Mouse (Mus musculus) hindbrain, embryonic 12.5 days (tissue): ENCODE measurements at regions not wholly inside any gene's neighbourhood (a gene's known extent, or its start where the extent isn't known, plus 50 kb on each side); places are given as distances from the start of the nearest gene placed in this dataset.

Experiments used
- ATAC-seq: fragments of 200-750 bp; cut with Nextera tagmentation; 2 replicates; pipeline ENCODE4 v1.8.0; 2017; ENCODE audit warnings: moderate TSS enrichment; ENCODE audit not compliant: low FRiP score
- H3K27ac ChIP-seq: fragments of 300-500 bp; sonication (generic); 2 replicates; pipeline ENCODE4 v1.5.1; 2016; ENCODE audit warnings: mild to moderate bottlenecking
- H3K27me3 ChIP-seq: fragments of 300-500 bp; sonication (generic); 2 replicates; pipeline ENCODE4 v1.6.1; 2016; ENCODE audit warnings: mild to moderate bottlenecking
- H3K36me3 ChIP-seq: fragments of 300-500 bp; sonication (generic); 2 replicates; pipeline ENCODE4 v1.6.1; 2016; ENCODE audit warnings: mild to moderate bottlenecking
- H3K4me1 ChIP-seq: fragments of 300-500 bp; sonication (generic); 2 replicates; pipeline ENCODE4 v1.6.1; 2016
- H3K4me2 ChIP-seq: fragments of 300-500 bp; sonication (generic); replicated peaks from 2 replicates; pipeline ENCODE4 v1.6.1; 2016; ENCODE audit warnings: mild to moderate bottlenecking
- H3K4me3 ChIP-seq: fragments of 300-500 bp; sonication (generic); 2 replicates; pipeline ENCODE4 v1.5.1; 2016; ENCODE audit warnings: mild to moderate bottlenecking
- H3K9ac ChIP-seq: fragments of 300-500 bp; sonication (generic); 2 replicates; pipeline ENCODE4 v1.6.1; 2016; ENCODE audit warnings: mild to moderate bottlenecking, moderate library complexity
- H3K9me3 ChIP-seq: fragments of 300-500 bp; sonication (generic); replicated peaks from 2 replicates; pipeline ENCODE4 v1.6.1; 2016; ENCODE audit warnings: mild to moderate bottlenecking
- WGBS: fragments of 180-500 bp; shearing (Covaris S2); methylation state at CpG from one replicate; pipeline ENCODE4 v1.1.7; 2016; 5-methylcytosine and 5-hydroxymethylcytosine counted together

DNA sequence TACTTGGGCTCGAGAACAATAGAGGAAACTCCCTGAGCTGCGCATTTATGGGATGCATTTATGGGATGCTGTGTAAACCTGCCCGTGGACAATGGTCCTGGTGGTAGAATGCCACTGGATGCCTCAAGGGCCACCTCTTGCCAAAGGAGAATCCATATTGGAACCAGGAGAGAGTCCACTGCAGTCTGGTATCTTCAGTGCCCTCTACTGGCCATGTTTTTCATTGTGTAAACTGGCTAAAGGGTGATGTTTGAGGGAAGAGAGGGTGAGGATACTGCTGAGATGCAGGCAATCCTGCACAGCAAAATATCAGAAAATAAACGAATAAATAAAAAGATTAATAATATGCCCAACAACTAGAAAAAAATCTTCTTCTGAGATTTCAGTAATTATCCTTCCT, 333.5 kb downstream of the Gm826 start:
- Histone ChIP-seq H3K36me3 (no peaks in the 10 kb centered on the region), H3K27me3 (no peaks in the 10 kb centered on the region), H3K27ac (no peak overlapping the region), H3K4me2 (no peak overlapping the region), H3K9me3 (no peaks in the 10 kb centered on the region), H3K4me1 (peaks cover 4% of the 10 kb centered on the region; the same call in 1 of the 2 replicates), H3K4me3 (no peak overlapping the region), H3K9ac (no peak overlapping the region)
- ATAC-seq, result no peak
- WGBS, result 77% methylated on average over 4 of the region's 4 CpGs

DNA sequence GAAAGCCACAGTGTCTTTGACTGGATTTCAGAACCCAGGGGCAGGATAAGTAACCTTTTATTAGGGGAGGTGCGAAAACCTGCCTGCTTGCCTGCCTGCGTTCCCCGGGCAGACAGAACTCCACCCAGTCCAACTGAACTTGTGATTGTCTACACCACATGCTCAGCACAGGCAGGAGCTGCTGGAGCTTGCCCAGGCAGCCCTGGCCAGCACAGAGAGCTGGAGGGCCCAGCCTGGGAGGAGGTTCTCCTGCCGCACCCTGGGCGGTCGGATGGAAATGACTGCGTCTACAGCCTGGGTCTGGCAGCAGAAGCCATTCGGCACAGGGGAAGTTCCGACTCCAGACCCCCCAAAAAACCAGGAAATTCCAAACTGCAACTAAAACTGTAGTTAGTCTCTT, 336.6 kb downstream of the Gm826 start:
- ATAC-seq, result no peak
- H3K9ac ChIP-seq, result no peak overlapping the region
- no peaks in the 10 kb centered on the region for H3K9me3 ChIP-seq
- H3K4me2 ChIP-seq, result no peak overlapping the region
- no peak overlapping the region for H3K4me3 ChIP-seq
- no peak overlapping the region for H3K27ac ChIP-seq
- H3K36me3 ChIP-seq, result no peaks in the 10 kb centered on the region
- no peaks in the 10 kb centered on the region for H3K4me1 ChIP-seq
- H3K27me3 ChIP-seq, result no peaks in the 10 kb centered on the region
- WGBS, result 84% methylated on average over 9 of the region's 9 CpGs

DNA sequence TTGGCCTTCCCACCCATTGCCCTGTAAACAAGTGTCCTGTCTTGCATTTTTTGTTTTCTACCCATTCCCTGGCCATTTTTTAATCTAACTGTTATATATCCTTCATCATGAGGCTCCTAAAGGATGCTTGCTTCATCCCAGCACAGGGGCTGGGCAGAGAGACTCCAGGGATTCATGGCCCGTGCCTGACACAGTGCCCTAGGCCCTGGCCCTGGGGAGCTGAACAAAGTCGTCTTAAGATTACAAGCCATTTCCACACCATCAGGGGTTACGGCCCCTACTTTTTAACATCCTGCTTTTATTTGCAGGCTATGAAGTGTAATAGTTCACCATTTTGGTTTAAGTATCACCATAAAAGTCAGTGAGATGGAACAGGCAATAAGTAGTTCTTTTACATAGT, 339.5 kb downstream of the Gm826 start:
- H3K4me2 ChIP-seq, result no peak overlapping the region
- H3K27me3 ChIP-seq, result no peaks in the 10 kb centered on the region
- no peak overlapping the region for H3K9ac ChIP-seq
- H3K4me3 ChIP-seq, result no peak overlapping the region
- H3K9me3 ChIP-seq, result no peaks in the 10 kb centered on the region
- no peaks in the 10 kb centered on the region for H3K4me1 ChIP-seq
- H3K36me3 ChIP-seq, result no peaks in the 10 kb centered on the region
- 64% methylated on average over 3 of the region's 3 CpGs for WGBS
- H3K27ac ChIP-seq, result no peak overlapping the region
- ATAC-seq, result no peak

DNA sequence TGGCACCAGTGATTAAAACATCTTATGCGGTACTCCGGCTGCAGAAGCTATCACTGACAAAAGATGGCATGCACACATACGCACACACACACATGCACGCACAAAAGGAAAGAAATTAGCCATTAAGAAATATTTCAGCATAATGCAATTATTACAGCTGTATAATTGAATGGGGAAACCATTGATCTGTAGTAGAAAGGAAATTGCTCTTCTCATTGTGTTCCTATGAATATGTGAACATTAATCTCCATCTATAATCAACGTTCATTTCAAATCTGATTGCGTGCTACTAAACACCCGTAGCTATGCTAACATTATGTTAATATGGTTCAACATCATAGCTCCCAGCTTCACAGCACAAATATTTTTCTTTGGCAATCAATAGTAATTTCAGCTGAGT, 347.2 kb downstream of the Gm826 start:
- no peaks in the 10 kb centered on the region for H3K9me3 ChIP-seq
- no peak overlapping the region for H3K9ac ChIP-seq
- no peak for ATAC-seq
- H3K36me3 ChIP-seq, result no peaks in the 10 kb centered on the region
- H3K4me1 ChIP-seq, result no peaks in the 10 kb centered on the region
- no peak overlapping the region for H3K27ac ChIP-seq
- no peaks in the 10 kb centered on the region for H3K27me3 ChIP-seq
- H3K4me3 ChIP-seq, result no peak overlapping the region
- WGBS, result 88% methylated on average over 7 of the region's 7 CpGs
- no peak overlapping the region for H3K4me2 ChIP-seq

DNA sequence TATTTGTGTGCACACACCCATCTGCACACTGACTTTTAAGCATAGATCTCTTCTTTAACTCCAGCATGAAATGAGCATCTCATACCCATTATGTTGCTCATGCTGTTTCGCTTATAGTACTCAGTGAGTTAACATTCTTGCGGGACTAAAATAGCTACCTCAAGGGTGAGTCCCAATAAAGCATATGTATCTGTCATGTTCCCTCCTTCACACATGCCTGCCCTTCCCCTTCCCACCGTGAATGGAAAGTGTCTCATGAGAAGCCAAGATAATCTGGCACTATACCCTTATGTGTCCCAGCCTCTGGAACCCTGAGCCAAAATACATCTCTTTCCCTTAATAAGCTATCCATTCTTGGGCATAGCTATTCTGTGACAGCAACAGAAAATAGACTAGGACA, 352.3 kb downstream of the Gm826 start:
- H3K9ac ChIP-seq, result no peak overlapping the region
- no peak overlapping the region for H3K27ac ChIP-seq
- no peaks in the 10 kb centered on the region for H3K27me3 ChIP-seq
- no peak for ATAC-seq
- WGBS, result 89% methylated on average over 3 of the region's 3 CpGs
- no peak overlapping the region for H3K4me2 ChIP-seq
- H3K4me3 ChIP-seq, result no peak overlapping the region
- no peaks in the 10 kb centered on the region for H3K36me3 ChIP-seq
- H3K9me3 ChIP-seq, result no peaks in the 10 kb centered on the region
- H3K4me1 ChIP-seq, result no peaks in the 10 kb centered on the region

DNA sequence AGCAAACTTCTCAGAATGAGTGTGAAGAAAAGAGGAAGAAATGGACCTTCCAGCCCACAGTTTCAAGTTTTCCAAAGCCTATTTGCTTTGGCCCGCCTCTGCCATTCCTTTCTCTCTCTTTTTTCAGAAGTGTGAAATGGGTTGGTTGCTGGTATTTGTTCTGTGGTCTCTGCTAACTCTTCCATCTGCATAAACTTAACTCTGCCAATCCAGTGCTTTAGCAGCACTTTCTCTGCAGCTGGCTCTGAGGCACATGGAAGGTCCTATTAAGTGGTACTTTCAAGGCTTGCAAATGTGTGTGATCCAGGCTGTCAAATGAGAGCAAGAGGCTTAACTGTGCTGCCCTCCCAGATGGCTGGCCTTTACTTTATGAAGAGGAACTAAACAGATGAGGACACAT, 383.6 kb downstream of the Gm826 start:
- no peak for ATAC-seq
- H3K4me3 ChIP-seq, result no peak overlapping the region
- 56% methylated on average over 1 of the region's 1 CpGs for WGBS

DNA sequence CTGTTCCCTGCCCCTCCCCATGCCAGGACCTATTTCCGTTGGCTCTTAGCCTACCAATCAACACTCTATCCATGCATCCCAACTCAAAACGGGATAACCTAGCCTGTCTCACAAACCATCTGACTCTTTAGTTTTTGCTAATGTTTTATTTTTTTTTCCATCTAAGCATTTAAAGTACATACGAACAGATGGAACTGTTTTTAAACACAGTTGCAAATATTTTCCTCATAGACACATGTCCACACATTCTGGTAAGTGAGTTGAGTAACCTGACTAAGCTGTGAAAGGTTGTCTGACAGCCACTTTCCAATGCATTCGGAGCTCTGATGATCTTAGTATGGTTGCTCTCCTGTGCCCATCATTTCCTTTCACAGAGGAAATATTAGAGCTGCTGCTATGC, 384.9 kb downstream of the Gm826 start:
- Histone ChIP-seq H3K4me1 (no peaks in the 10 kb centered on the region), H3K4me3 (no peak overlapping the region), H3K4me2 (no peak overlapping the region), H3K27me3 (no peaks in the 10 kb centered on the region), H3K9ac (no peak overlapping the region), H3K27ac (no peak overlapping the region), H3K9me3 (no peaks in the 10 kb centered on the region), H3K36me3 (no peaks in the 10 kb centered on the region)
- WGBS, result 82% methylated on average over 4 of the region's 4 CpGs
- ATAC-seq, result no peak

More for the DNA sequence above, 383.6 kb downstream of the Gm826 start:
- Histone ChIP-seq H3K4me2 (no peak overlapping the region), H3K9me3 (no peaks in the 10 kb centered on the region), H3K9ac (no peak overlapping the region), H3K27me3 (no peaks in the 10 kb centered on the region), H3K27ac (no peak overlapping the region), H3K4me1 (no peaks in the 10 kb centered on the region), H3K36me3 (no peaks in the 10 kb centered on the region)

DNA sequence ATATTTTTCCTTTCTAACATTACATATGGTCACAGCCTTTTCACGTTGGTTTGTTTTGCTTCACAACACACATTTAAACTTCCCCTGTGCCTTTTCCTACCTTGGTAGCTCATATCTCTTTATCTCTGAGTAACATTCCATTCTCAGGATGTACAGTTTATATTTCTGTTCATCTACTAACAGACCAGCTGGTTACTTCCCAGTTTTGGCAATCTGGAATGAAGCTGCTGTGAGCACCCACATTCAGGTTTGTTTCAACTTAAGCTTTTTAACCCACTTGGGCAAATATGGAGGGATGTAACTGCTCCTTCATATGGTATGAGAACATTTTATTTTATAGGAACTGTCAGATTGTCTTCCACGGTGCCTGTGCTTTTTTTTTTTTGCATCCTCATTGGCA, 403.2 kb downstream of the Gm826 start:
- Histone ChIP-seq H3K27me3 (no peaks in the 10 kb centered on the region), H3K27ac (no peak overlapping the region), H3K4me3 (no peak overlapping the region), H3K9ac (no peak overlapping the region), H3K36me3 (no peaks in the 10 kb centered on the region), H3K4me1 (no peaks in the 10 kb centered on the region), H3K4me2 (no peak overlapping the region), H3K9me3 (no peaks in the 10 kb centered on the region)
- 91% methylated on average over 2 of the region's 2 CpGs for WGBS
- no peak for ATAC-seq

DNA sequence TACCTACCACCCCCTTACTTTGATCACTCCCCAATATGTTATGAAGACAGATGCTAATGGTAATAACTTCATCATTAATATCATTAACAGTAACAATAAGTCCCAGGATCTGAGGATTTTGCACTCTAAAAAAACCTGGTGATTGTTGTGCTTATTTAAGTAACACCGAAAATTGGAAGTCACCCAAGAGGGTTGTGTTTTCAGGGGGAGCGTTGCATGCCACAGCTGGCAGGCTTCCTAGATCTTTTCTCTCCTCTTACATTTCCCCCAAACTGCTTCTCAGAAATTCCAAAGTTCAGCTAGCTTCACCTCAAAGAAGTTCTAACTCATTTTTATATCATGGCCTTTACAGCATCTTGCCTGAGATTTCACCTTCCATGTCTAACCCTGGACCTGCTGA, 444.3 kb downstream of the Gm826 start:
- Histone ChIP-seq H3K27ac (no peak overlapping the region), H3K4me2 (no peak overlapping the region), H3K4me3 (no peak overlapping the region), H3K9ac (no peak overlapping the region), H3K36me3 (no peaks in the 10 kb centered on the region), H3K9me3 (no peaks in the 10 kb centered on the region), H3K27me3 (no peaks in the 10 kb centered on the region), H3K4me1 (no peaks in the 10 kb centered on the region)
- no peak for ATAC-seq
- whole genome bisulfite sequencing, result 78% methylated on average over 2 of the region's 2 CpGs

DNA sequence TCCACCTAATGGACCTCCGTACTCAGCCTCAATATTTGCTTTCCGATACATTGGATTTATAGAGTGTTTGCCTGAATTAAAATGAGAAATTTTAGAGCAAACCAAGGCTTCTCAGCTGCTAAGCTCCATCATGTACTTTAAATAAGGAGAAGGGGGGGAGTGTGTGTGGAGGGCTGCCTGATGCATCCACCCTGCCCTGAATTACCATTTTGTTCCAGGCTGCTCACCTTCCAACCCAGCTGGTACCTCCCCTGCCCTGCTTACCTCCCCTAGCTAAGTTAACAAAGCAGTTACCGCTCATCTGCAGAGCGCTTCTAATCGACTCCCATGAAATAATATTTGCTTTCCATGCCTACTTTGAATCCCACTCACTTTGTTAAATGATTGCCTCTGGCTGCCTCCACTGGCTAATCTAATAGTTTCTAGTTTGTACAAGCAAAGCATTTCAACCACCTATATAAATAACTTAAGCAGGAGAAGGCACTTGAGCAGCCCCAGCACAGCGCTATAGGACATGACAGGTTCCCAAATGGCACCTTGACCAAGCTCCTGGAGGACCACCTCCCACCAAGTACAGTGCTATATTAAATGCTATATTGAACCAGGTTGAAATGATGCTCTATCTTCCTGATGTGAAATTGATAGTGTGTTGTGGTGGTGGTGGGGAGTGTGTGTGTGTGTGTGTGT, 449.0 kb downstream of the Gm826 start:
- Histone ChIP-seq H3K9ac (no peak overlapping the region), H3K36me3 (no peaks in the 10 kb centered on the region), H3K27me3 (no peaks in the 10 kb centered on the region), H3K4me2 (no peak overlapping the region), H3K4me3 (no peak overlapping the region), H3K9me3 (no peaks in the 10 kb centered on the region), H3K27ac (no peak overlapping the region), H3K4me1 (no peaks in the 10 kb centered on the region)
- ATAC-seq, result no peak
- WGBS, result 88% methylated on average over 6 of the region's 6 CpGs

DNA sequence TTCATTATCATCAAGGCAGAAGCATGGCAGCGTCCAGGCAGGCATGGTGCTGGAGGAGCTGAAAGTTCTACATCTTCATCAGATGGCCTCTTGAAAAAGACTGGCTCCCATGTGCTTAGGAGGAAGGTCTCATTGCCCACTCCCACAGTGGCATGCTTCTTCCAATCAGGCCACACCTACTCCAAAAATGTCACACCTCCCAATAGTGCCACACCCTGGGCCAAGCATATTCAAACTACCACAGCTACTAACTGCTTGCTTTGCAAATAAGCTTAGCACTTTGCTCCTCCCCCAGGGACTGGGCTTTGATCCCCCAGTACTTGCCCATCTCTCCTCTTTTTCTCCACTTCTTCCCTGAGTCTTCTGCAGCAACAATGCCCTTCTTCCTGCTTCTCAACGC, 467.0 kb downstream of the Gm826 start:
- no peak overlapping the region for H3K27ac ChIP-seq
- H3K4me3 ChIP-seq, result no peak overlapping the region
- H3K9me3 ChIP-seq, result no peaks in the 10 kb centered on the region
- ATAC-seq, result no peak
- no peak overlapping the region for H3K4me2 ChIP-seq
- no peaks in the 10 kb centered on the region for H3K36me3 ChIP-seq
- no peaks in the 10 kb centered on the region for H3K27me3 ChIP-seq
- no peaks in the 10 kb centered on the region for H3K4me1 ChIP-seq
- WGBS, result 74% methylated on average over 2 of the region's 2 CpGs
- H3K9ac ChIP-seq, result no peak overlapping the region

DNA sequence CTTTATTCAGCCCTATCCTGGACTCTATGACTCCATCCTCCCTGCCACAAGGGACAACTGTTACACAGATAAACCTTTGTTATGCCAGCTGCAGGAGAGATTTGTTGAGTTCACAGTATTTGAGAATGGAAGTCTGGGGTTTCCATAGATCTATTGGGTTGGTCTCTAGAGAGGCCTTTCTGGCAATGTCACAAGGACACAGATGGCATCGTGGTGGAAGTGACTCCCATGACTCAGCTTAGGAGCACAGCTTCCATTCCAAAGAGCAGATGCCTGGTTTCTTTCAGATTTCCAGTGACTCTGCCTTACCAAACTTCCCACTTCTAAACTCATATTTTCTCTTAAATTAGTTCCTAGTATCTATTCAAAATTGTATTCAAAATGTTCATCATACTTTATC, 467.6 kb downstream of the Gm826 start:
- H3K4me2 ChIP-seq, result no peak overlapping the region
- H3K9me3 ChIP-seq, result no peaks in the 10 kb centered on the region
- WGBS, result 81% methylated on average over 1 of the region's 1 CpGs
- H3K4me1 ChIP-seq, result no peaks in the 10 kb centered on the region
- no peak overlapping the region for H3K27ac ChIP-seq
- H3K36me3 ChIP-seq, result no peaks in the 10 kb centered on the region
- no peaks in the 10 kb centered on the region for H3K27me3 ChIP-seq
- no peak overlapping the region for H3K4me3 ChIP-seq
- no peak for ATAC-seq
- H3K9ac ChIP-seq, result no peak overlapping the region

DNA sequence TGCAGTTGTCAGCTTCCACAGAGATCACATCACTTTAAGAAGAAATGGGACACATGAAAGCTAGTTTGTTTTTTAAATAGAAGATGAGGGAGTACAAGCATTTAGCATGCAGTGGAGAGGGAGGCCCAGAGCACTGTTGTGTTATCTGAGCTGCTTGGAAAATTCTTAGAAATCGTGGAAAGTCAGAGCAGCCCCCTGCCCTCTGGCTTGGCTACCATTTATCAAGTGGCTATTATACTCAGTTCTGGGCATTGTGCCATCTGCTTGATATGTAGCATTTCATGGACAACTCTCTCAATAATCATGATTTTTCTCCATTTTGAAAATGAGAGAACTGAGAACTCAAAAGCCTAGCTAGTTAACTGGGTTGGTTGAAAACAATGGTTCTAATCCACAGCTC, 470.8 kb downstream of the Gm826 start:
- H3K4me2 ChIP-seq, result no peak overlapping the region
- H3K9ac ChIP-seq, result no peak overlapping the region
- H3K4me3 ChIP-seq, result no peak overlapping the region
- 52% methylated on average over 1 of the region's 1 CpGs for WGBS
- no peaks in the 10 kb centered on the region for H3K36me3 ChIP-seq
- ATAC-seq, result no peak
- no peaks in the 10 kb centered on the region for H3K4me1 ChIP-seq
- H3K27ac ChIP-seq, result no peak overlapping the region
- H3K9me3 ChIP-seq, result no peaks in the 10 kb centered on the region
- no peaks in the 10 kb centered on the region for H3K27me3 ChIP-seq
